12 mouse cellular contexts compared by ENCODE assay signal in the genomic region with DNA sequence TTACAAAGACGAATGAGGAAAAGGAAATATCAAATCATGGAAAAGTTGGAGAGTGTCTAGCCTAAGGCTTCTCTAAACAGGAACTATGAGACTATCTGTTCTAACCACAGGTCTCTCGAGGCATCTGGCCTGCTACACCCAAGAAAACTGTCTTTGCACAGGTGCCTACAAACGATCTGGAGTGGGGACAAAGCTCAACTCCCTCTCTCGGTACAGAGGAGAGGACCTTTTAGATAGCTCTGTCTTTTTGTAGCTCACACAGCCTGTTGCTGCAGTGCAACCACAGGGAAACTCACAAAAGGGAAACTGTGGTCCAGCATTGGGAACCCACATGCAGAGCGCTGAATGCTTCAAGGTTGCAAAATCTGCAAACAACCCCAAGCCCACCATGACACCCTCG.
DNase-seq lines count a peak whose midpoint lies in the region; ATAC-seq and TF ChIP-seq lines count a peak whose summit lies in the region.
"Had no signal": no experiment of that assay in that cellular context is flagged by ENCODE, and none has a peak within 500 bp of the region (broad histone marks: within the 10 kb centered on the region; RNA-seq: fewer than 3 reads in every experiment).

No protein-coding gene starts in this region.

- no peak for TF ChIP-seq CTCF in layer of hippocampus, adult 2 months (conservative IDR thresholded peaks at IDR 0.05)
- TF ChIP-seq CTCF in bone marrow, adult 2 months (IDR thresholded peaks at IDR 0.05; ENCODE audit: control insufficient read depth, insufficient read depth, low read length) = no peak
- no peak; the same call in 1 of the 2 replicates for TF ChIP-seq CTCF in liver, postnatal 0 days (IDR thresholded peaks at IDR 0.05; ENCODE audit: low read depth)

- no peaks in the 10 kb centered on the region for H3K36me3 ChIP-seq in liver, postnatal 0 days (replicated peaks; ENCODE audit: insufficient read depth, low read length)

- H3K4me3 ChIP-seq in layer of hippocampus, adult 2 months = no peak overlapping the region
- no peak overlapping the region for H3K4me3 ChIP-seq in bone marrow, adult 2 months (replicated peaks; ENCODE audit: control insufficient read depth, low read depth, low read length)
- no peak overlapping the region for H3K4me3 ChIP-seq in liver, postnatal 0 days (ENCODE audit: low read depth, low read length)
- H3K4me3 ChIP-seq: erythroblast, embryonic 14.5 days had no signal

- no peak for DNase-seq in layer of hippocampus, adult 2 months (ENCODE audit: low spot score in 2 of 2)
- no peak for DNase-seq in layer of hippocampus, postnatal 25 days (ENCODE audit: extremely low spot score in 1 of 2, low spot score in 1 of 2)
- DNase-seq in liver, postnatal 0 days = peak; percentile 40
- peak; percentile 45 for DNase-seq in thymus, postnatal 0 days (ENCODE audit: low spot score)
- DNase-seq in embryo, embryonic 10 days (ENCODE audit: low spot score) = no peak
- DNase-seq in embryo, embryonic 9.5 days (ENCODE audit: extremely low spot score) = no peak
- DNase-seq in testis, postnatal 14 days (ENCODE audit: low spot score) = no peak
- DNase-seq: cerebellum, adult 8-10 months; midbrain, embryonic 14.5 days had no signal

- no peak overlapping the region for H3K9ac ChIP-seq in liver, postnatal 0 days (replicated peaks)

- peaks cover 15% of the 10 kb centered on the region for H3K4me1 ChIP-seq in bone marrow, adult 2 months (ENCODE audit: control insufficient read depth, insufficient read depth, low read length)
- H3K4me1 ChIP-seq in liver, postnatal 0 days (ENCODE audit: insufficient read depth) = peaks cover 9% of the 10 kb centered on the region

- H3K4me2 ChIP-seq in liver, postnatal 0 days (ENCODE audit: low read depth, low read length) = no peak overlapping the region; the same call in 1 of the 2 replicates

- ATAC-seq in liver, postnatal 0 days = peak; percentile 72

- H3K27ac ChIP-seq in layer of hippocampus, adult 2 months = peak overlapping the region; percentile 48; the same call in 1 of the 2 replicates
- peak overlapping the region; percentile 88 for H3K27ac ChIP-seq in bone marrow, adult 2 months (ENCODE audit: control insufficient read depth, insufficient read depth, low read depth, low read length, poor library complexity)
- peak overlapping the region; percentile 89 for H3K27ac ChIP-seq in liver, postnatal 0 days (ENCODE audit: low read depth)
- H3K27ac ChIP-seq: kidney, postnatal 0 days had no signal

- no peak for TF ChIP-seq POLR2A in bone marrow, adult 2 months (IDR thresholded peaks at IDR 0.05; ENCODE audit: borderline replicate concordance, control insufficient read depth, low read depth, low read length)

- 2% methylated on average over 6 of the region's 6 CpGs for WGBS in bone marrow, adult 2 months
- 27% methylated on average over 6 of the region's 6 CpGs for WGBS in liver, postnatal 0 days (ENCODE audit: insufficient replicate concordance)

- no peaks in the 10 kb centered on the region for H3K27me3 ChIP-seq in liver, postnatal 0 days (ENCODE audit: insufficient read depth, low read length)

- H3K9me3 ChIP-seq in liver, postnatal 0 days (ENCODE audit: low read length) = no peaks in the 10 kb centered on the region

- no peak for TF ChIP-seq EP300 in liver, postnatal 0 days (IDR thresholded peaks at IDR 0.05; ENCODE audit: low read depth)

Comparison
In these comparisons a context has a peak if more than half of its experiments do, and no peak if none do; other contexts are left out.
1. DNase-seq: peak in liver, postnatal 0 days (single experiment) and thymus, postnatal 0 days (single experiment); none in layer of hippocampus, adult 2 months (0 of 2), layer of hippocampus, postnatal 25 days (0 of 2), embryo, embryonic 10 days (single experiment), embryo, embryonic 9.5 days (single experiment) and testis, postnatal 14 days (single experiment).
2. Peak in every context shown above with its lines, with median percentiles within 50 percentile points of each other: H3K27ac ChIP-seq.